Mouse (Mus musculus): ENCODE measurements around the gene Gnai2.

- TF ChIP-seq CTCF (IDR thresholded peaks at IDR 0.05; ENCODE audit: low read depth, low read length) (no peak), GATA1 (IDR thresholded peaks at IDR 0.05; ENCODE audit: borderline replicate concordance, low read length) (no peak), POLR2AphosphoS5 (IDR thresholded peaks at IDR 0.05; ENCODE audit: insufficient replicate concordance, low read depth, low read length) (no peak), TAL1 (conservative IDR thresholded peaks at IDR 0.05; ENCODE audit: low read depth, low read length) (no peak)
Observed at GRCm38 (mm10) chr9:107569270-107569669, 65.9 kb downstream of the Gnai2 start.
